Comparison of ENCODE assay signal across 19 mouse cellular contexts in the genomic region with DNA sequence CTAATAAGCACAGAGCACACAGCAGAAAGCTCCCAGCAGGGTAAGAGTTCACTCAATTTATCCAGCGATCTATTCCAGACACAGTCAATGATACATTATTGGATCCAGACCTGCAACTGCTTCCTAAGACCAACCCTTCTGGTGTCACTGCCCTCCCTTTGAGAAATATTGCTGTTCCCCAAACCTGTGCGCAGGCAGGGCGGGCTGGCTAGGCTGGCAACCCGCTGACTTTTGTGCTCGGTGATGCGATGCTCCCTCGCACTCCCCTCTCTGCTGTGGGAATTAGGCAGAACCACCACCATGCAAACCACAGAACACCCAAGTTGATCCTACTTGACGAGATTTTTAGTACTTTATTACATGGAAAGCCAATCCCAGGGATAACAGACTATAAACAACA.
A peak's percentile ranks its signal among the peaks of the same experiment; 100 is the strongest.
DNase-seq lines count a peak whose midpoint lies in the region; ATAC-seq and TF ChIP-seq lines count a peak whose summit lies in the region.
"Had no signal": no experiment of that assay in that cellular context is flagged by ENCODE, and none has a peak within 500 bp of the region (broad histone marks: within the 10 kb centered on the region; RNA-seq: fewer than 3 reads in every experiment).

No protein-coding gene starts in this region.

- no peak for DNase-seq in kidney, adult 9 months
- peak; percentile 28 for DNase-seq in MN1 (ENCODE audit: low spot score)
- peak; percentile 70 for DNase-seq in embryo, embryonic 10.5 days (ENCODE audit: low spot score)
- DNase-seq in frontal cortex, postnatal 10 days (ENCODE audit: low spot score in 2 of 2): no peak
- DNase-seq in lung, postnatal 0 days (ENCODE audit: low spot score): no peak
- DNase-seq: adrenal gland, adult 2 months; cerebellum, adult 2 months; gastrocnemius, postnatal 14 days; heart, postnatal 4 days; kidney, adult 8-10 months; liver; lung, postnatal 10 days; thymus, postnatal 25 days had no signal

- no peaks in the 10 kb centered on the region for H3K9me3 ChIP-seq in kidney, embryonic 15.5 days (replicated peaks)
- H3K9me3 ChIP-seq in limb, embryonic 12.5 days: no peaks in the 10 kb centered on the region
- no peaks in the 10 kb centered on the region for H3K9me3 ChIP-seq in lung, postnatal 0 days (ENCODE audit: low read length)
- H3K9me3 ChIP-seq: embryonic facial prominence, embryonic 15.5 days; heart, embryonic 15.5 days; megakaryocyte, embryonic 14.5 days; neural tube, embryonic 13.5 days had no signal

- peak; percentile 94 for ATAC-seq in kidney, embryonic 15.5 days (replicated peaks; ENCODE audit: low FRiP score)
- 0 out of 2 replicates have a peak, but pooled peaks have one; percentile 59 for ATAC-seq in limb, embryonic 12.5 days (ENCODE audit: insufficient number of reproducible peaks, insufficient read depth, low FRiP score, low TSS enrichment, low read depth)
- ATAC-seq in lung, postnatal 0 days: no peak

- H3K27ac ChIP-seq in kidney, embryonic 15.5 days: peak overlapping the region; percentile 41; the same call in 1 of the 2 replicates
- H3K27ac ChIP-seq in limb, embryonic 12.5 days: no peak overlapping the region
- H3K27ac ChIP-seq in lung, postnatal 0 days (ENCODE audit: low read length): no peak overlapping the region
- H3K27ac ChIP-seq: embryonic facial prominence, embryonic 15.5 days; heart, embryonic 15.5 days; neural tube, embryonic 13.5 days had no signal

- no peaks in the 10 kb centered on the region for H3K36me3 ChIP-seq in kidney, embryonic 15.5 days
- no peaks in the 10 kb centered on the region for H3K36me3 ChIP-seq in limb, embryonic 12.5 days
- H3K36me3 ChIP-seq in lung, postnatal 0 days (ENCODE audit: insufficient read depth, low read length): no peaks in the 10 kb centered on the region
- H3K36me3 ChIP-seq: embryonic facial prominence, embryonic 15.5 days; heart, embryonic 15.5 days; neural tube, embryonic 13.5 days had no signal

- peaks cover 20% of the 10 kb centered on the region for H3K4me1 ChIP-seq in kidney, embryonic 15.5 days
- H3K4me1 ChIP-seq in limb, embryonic 12.5 days (replicated peaks): peaks cover 23% of the 10 kb centered on the region
- no peaks in the 10 kb centered on the region for H3K4me1 ChIP-seq in lung, postnatal 0 days (ENCODE audit: insufficient read depth, low read depth, low read length)
- H3K4me1 ChIP-seq: embryonic facial prominence, embryonic 15.5 days; heart, embryonic 15.5 days had no signal

- 15% methylated on average over 8 of the region's 8 CpGs for WGBS in kidney, embryonic 15.5 days
- WGBS in limb, embryonic 12.5 days: 20% methylated on average over 8 of the region's 8 CpGs
- WGBS in lung, postnatal 0 days: 86% methylated on average over 8 of the region's 8 CpGs

- TF ChIP-seq CTCF in lung, postnatal 0 days (IDR thresholded peaks at IDR 0.05): no peak

- 0 out of 2 replicates have a peak overlapping the region, but pooled peaks have one; percentile 4 for H3K4me2 ChIP-seq in kidney, embryonic 15.5 days
- no peak overlapping the region for H3K4me2 ChIP-seq in limb, embryonic 12.5 days
- H3K4me2 ChIP-seq in lung, postnatal 0 days (replicated peaks; ENCODE audit: low read depth, low read length): no peak overlapping the region
- H3K4me2 ChIP-seq: embryonic facial prominence, embryonic 15.5 days; heart, embryonic 15.5 days; neural tube, embryonic 13.5 days had no signal

- no peak for TF ChIP-seq EP300 in lung, postnatal 0 days (IDR thresholded peaks at IDR 0.05)

- no peak overlapping the region for H3K4me3 ChIP-seq in kidney, embryonic 15.5 days (replicated peaks)
- no peak overlapping the region for H3K4me3 ChIP-seq in limb, embryonic 12.5 days (replicated peaks)
- no peak overlapping the region for H3K4me3 ChIP-seq in lung, postnatal 0 days (ENCODE audit: low read depth, low read length)
- H3K4me3 ChIP-seq: embryonic facial prominence, embryonic 15.5 days; heart, embryonic 15.5 days; megakaryocyte, embryonic 14.5 days; neural tube, embryonic 13.5 days had no signal

- H3K9ac ChIP-seq in kidney, embryonic 15.5 days: no peak overlapping the region
- no peak overlapping the region for H3K9ac ChIP-seq in limb, embryonic 12.5 days (replicated peaks)
- H3K9ac ChIP-seq in lung, postnatal 0 days (replicated peaks; ENCODE audit: low read depth): no peak overlapping the region
- H3K9ac ChIP-seq: embryonic facial prominence, embryonic 15.5 days; heart, embryonic 15.5 days; neural tube, embryonic 13.5 days had no signal

- H3K27me3 ChIP-seq in kidney, embryonic 15.5 days: no peaks in the 10 kb centered on the region
- peaks cover 55% of the 10 kb centered on the region for H3K27me3 ChIP-seq in limb, embryonic 12.5 days
- no peaks in the 10 kb centered on the region for H3K27me3 ChIP-seq in lung, postnatal 0 days (replicated peaks; ENCODE audit: insufficient read depth, low read length)
- H3K27me3 ChIP-seq: heart, embryonic 15.5 days; megakaryocyte, embryonic 14.5 days had no signal

Comparison
In these comparisons a context has a peak if more than half of its experiments do, and no peak if none do; other contexts are left out.
1. DNase-seq: peak in MN1 (single experiment) and embryo, embryonic 10.5 days (single experiment); none in kidney, adult 9 months (single experiment), frontal cortex, postnatal 10 days (0 of 2) and lung, postnatal 0 days (single experiment).